Mouse (Mus musculus) T-helper 2 cell (primary cell): ENCODE data around the gene Zfyve19.

Source experiments
- in situ Hi-C: fragments of 300-600 bp; cut with MboI, MseI; formaldehyde crosslinking; loops from one replicate; pipeline ENCODE4 v1.15.1; 2025; ENCODE audit warnings: high pct_unique_total_duplicates

Zfyve19 gene

GRCm38 (mm10) chr2:119208344-119209175 is at the start of gene Zfyve19, which contains the start of gene Dnajc17:
Gene Zfyve19 (plus strand): TSS chr2:119208617.
Gene Dnajc17 (minus strand): TSS chr2:119208795.
- in situ Hi-C loops = loop anchor here (5.0 kb wide), 1 partner anchor 79 kb away; the partner anchor contains the start of gene Vps18

- in situ Hi-C loops = no loop called here
Measured at GRCm38 (mm10) chr2:119161247-119161646, 47.2 kb upstream of the Zfyve19 start.

- in situ Hi-C loops = no loop called here
Measured at GRCm38 (mm10) chr2:119163135-119163534, 45.3 kb upstream of the Zfyve19 start.

- in situ Hi-C loops = no loop called here
Measured at GRCm38 (mm10) chr2:119163999-119164398, 44.4 kb upstream of the Zfyve19 start.

- in situ Hi-C loops = no loop called here
Measured at GRCm38 (mm10) chr2:119165401-119165800, 43.0 kb upstream of the Zfyve19 start.

- in situ Hi-C loops = no loop called here
Measured at GRCm38 (mm10) chr2:119166901-119167865, 41.2 kb upstream of the Zfyve19 start, which contains the start of gene Gchfr. Gene Gchfr (plus strand): TSS chr2:119167773.

GRCm38 (mm10) chr2:119167866-119168256 is 40.6 kb upstream of the Zfyve19 start:
- in situ Hi-C loops = no loop called here

GRCm38 (mm10) chr2:119170282-119170681 is 38.1 kb upstream of the Zfyve19 start:
- in situ Hi-C loops = no loop called here

GRCm38 (mm10) chr2:119171574-119171973 is 36.8 kb upstream of the Zfyve19 start:
- in situ Hi-C loops = no loop called here

- in situ Hi-C loops = no loop called here
Measured at GRCm38 (mm10) chr2:119172446-119172845, 36.0 kb upstream of the Zfyve19 start.

- in situ Hi-C loops = no loop called here
Measured at GRCm38 (mm10) chr2:119172862-119173576, 35.4 kb upstream of the Zfyve19 start.

GRCm38 (mm10) chr2:119173991-119174651 is 34.3 kb upstream of the Zfyve19 start, which contains the start of gene Gm14137:
Gene Gm14137 (plus strand): TSS chr2:119174509.
- in situ Hi-C loops = no loop called here

GRCm38 (mm10) chr2:119174866-119175265 is 33.6 kb upstream of the Zfyve19 start:
- in situ Hi-C loops = no loop called here

GRCm38 (mm10) chr2:119175614-119176013 is 32.8 kb upstream of the Zfyve19 start:
- in situ Hi-C loops = no loop called here

- in situ Hi-C loops = no loop called here
Measured at GRCm38 (mm10) chr2:119176761-119177160, 31.7 kb upstream of the Zfyve19 start.

- in situ Hi-C loops = no loop called here
Measured at GRCm38 (mm10) chr2:119177384-119177939, 31.0 kb upstream of the Zfyve19 start.

GRCm38 (mm10) chr2:119182914-119183313 is 25.5 kb upstream of the Zfyve19 start:
- in situ Hi-C loops = no loop called here

GRCm38 (mm10) chr2:119189029-119189710 is 19.2 kb upstream of the Zfyve19 start:
- in situ Hi-C loops = no loop called here

GRCm38 (mm10) chr2:119190969-119191368 is 17.4 kb upstream of the Zfyve19 start:
- in situ Hi-C loops = no loop called here

- in situ Hi-C loops = no loop called here
Measured at GRCm38 (mm10) chr2:119194140-119194539, 14.3 kb upstream of the Zfyve19 start.
